Mouse (Mus musculus) heart, adult 2 months (tissue): ENCODE data around the gene Elobl.
"Not testable (repeated sequence)": the region's sequence is repeated elsewhere in the genome, so short reads cannot be mapped to it uniquely, and the experiment has no call there.

ENCODE experiments used
- CTCF ChIP-seq: fragments of 200-600 bp; IDR thresholded peaks from 2 replicates; pipeline ENCODE4 v1.8.1; 2022; ENCODE audit warnings: antibody characterized with exemption, mild to moderate bottlenecking, moderate library complexity
- EP300 ChIP-seq: fragments of 200-500 bp; IDR thresholded peaks from 2 replicates; pipeline ENCODE4 v1.6.1; 2011; ENCODE audit warnings: low read depth, low read length, control low read depth; ENCODE audit not compliant: insufficient read depth
- POLR2A ChIP-seq: fragments of 200-500 bp; IDR thresholded peaks from 2 replicates; pipeline ENCODE4 v1.6.1; 2011; ENCODE audit warnings: mild to moderate bottlenecking, low read depth, low read length, control low read depth; ENCODE audit not compliant: insufficient read depth

DNA sequence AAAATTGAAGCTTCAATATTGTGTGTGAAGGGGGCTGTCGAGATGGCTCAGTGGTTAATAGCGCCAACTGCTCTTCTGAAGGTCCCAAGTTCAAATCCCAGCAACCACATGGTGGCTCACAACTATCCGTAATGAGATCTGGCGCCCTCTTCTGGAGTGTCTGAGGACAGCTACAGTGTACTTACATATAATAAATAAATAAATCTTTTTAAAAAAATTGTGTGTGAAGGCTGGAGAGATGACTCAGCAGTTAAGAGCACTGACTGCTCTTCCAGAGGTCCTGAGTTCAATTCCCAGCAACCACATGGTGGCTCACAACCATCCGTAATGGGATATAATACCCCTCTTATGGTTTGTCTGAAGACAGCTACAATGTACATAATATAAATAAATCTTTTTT, 30.6 kb upstream of the Elobl start:
- TF ChIP-seq CTCF = peak; percentile 69
- not testable (repeated sequence) for TF ChIP-seq POLR2A, EP300
